Mouse (Mus musculus) erythroblast, embryonic 14.5 days (primary cell): ENCODE measurements around the gene Oosp2.

ENCODE experiments used
- GATA1 ChIP-seq: IDR thresholded peaks from 2 replicates; pipeline ENCODE4 v1.6.1; 2012; ENCODE audit warnings: low read length, inconsistent platforms, mixed read lengths
- TAL1 ChIP-seq: IDR thresholded peaks from 3 replicates; pipeline ENCODE4 v1.6.1; 2012; ENCODE audit warnings: low read length, inconsistent platforms, mixed read lengths

DNA sequence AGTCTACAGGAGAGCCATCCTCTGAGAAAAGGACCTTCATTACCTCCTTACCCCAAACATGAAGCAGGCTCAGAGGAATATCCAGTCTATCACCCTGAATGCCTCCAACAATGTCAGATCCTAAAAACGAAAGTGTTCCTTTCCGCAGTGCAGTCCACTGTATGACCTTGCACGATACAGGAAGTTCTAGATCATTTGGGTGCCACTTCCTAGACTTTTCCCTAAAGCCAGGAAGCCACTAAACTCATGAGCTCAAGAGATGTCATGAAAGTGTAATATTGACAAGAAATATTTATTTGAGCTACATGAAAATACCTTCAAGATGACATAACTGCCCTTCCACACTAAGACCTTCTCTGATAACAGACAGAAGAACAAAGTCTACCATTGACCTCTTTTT, 59.0 kb downstream of the Oosp2 start:
- TF ChIP-seq TAL1: no peak
- no peak for TF ChIP-seq GATA1
